Mouse (Mus musculus): ENCODE measurements around the gene Snrpe. TPM values are rescaled to one million over a fixed set of nuclear protein-coding genes. Genes with fewer than 3 reads are reported as not detected.

The Snrpe gene
- polyA plus RNA-seq, 1 experiment, result 14.8 TPM

DNA sequence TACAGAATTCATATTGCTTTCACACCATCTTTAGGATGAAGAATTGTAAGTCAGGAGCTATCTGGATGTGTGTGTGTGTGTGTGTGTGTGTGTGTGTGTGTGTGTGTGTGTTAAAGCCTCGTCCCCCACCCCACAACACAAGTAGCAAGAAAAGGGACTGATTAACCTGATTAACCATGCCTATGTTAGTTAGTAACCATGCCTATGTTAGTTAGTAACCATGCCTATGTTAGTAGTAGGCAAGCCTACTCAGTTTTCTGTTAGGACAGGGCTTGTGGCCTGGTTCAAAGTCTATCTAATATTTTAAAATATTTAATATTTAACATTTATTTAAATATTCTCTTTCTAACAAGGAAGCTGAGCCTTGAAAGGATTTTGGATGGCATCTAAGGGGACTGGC lies 1.3 kb upstream of the Snrpe start:
- TF ChIP-seq POLR2A (IDR thresholded peaks at IDR 0.05; ENCODE audit: low read depth, low read length) (no peak), CTCF (IDR thresholded peaks at IDR 0.05; ENCODE audit: extremely low read depth, insufficient read depth, insufficient read length, insufficient replicate concordance) (no peak)
- no peak overlapping the region for H3K27ac ChIP-seq (ENCODE audit: insufficient read depth, low read length)
- H3K27me3 ChIP-seq (ENCODE audit: control insufficient read depth, insufficient read depth, low read length), result no peaks in the 10 kb centered on the region
- H3K4me1 ChIP-seq (ENCODE audit: control insufficient read depth, insufficient read depth, insufficient read length), result no peaks in the 10 kb centered on the region
- no peak for DNase-seq (ENCODE audit: low read depth in 1 of 2, low spot score in 2 of 2)
- peaks cover 8% of the 10 kb centered on the region for H3K36me3 ChIP-seq (ENCODE audit: control insufficient read depth, insufficient read depth, low read length)
- H3K4me3 ChIP-seq (ENCODE audit: extremely low read depth, insufficient read depth, insufficient read length), result no peak overlapping the region
- 100% methylated on average over 1 of the region's 1 CpGs for WGBS

DNA sequence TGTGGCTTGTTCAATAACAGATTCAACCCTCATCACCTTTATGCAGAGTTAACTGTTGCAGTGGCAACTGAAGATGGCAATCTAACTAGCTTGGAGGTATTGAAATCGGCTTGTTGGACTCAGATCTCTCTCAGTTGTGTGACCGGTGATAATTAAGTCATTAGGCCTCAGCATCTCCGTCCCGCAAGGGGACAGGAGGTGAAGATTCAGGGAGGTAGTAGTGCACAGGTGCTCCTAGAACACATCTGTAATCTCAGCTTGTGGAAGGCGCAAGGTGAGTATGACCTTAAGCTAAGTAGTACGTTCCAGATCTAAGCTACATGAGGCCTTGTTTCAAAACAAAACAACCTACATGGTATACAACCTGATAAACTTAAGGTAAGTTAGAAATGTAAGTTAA lies 510 bp upstream of the Snrpe start:
- 61% methylated on average over 6 of the region's 6 CpGs for WGBS
- no peak for DNase-seq (ENCODE audit: low read depth in 1 of 2, low spot score in 2 of 2)
- Histone ChIP-seq H3K4me1 (ENCODE audit: control insufficient read depth, insufficient read depth, insufficient read length) (no peaks in the 10 kb centered on the region), H3K4me3 (ENCODE audit: extremely low read depth, insufficient read depth, insufficient read length) (no peak overlapping the region), H3K27me3 (ENCODE audit: control insufficient read depth, insufficient read depth, low read length) (no peaks in the 10 kb centered on the region), H3K36me3 (ENCODE audit: control insufficient read depth, insufficient read depth, low read length) (peaks cover 12% of the 10 kb centered on the region), H3K27ac (ENCODE audit: insufficient read depth, low read length) (no peak overlapping the region)
- no peak for TF ChIP-seq POLR2A (IDR thresholded peaks at IDR 0.05; ENCODE audit: low read depth, low read length)
- no peak for TF ChIP-seq CTCF (IDR thresholded peaks at IDR 0.05; ENCODE audit: extremely low read depth, insufficient read depth, insufficient read length, insufficient replicate concordance)

DNA sequence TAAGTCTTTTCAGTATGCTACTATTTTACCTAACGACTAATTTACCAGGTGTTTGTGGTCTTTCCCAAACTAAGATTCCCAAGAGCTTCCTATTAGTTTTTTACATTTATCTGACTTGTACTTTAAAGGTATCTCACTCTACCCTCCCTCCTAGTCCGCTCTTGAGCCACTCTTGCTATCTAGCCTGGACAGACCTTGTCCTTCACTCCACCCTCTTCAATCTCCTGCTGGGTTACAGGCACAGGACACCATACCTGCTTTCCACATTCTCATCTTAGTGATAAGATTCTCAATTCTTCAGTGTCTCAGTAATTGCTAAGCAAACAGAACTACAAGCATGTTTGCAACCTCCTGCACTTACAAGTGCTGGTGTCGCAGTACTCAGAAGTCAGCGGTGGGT lies 6.9 kb downstream of the Snrpe start:
- DNase-seq (ENCODE audit: low read depth in 1 of 2, low spot score in 2 of 2), result no peak
- peaks cover 40% of the 10 kb centered on the region for H3K36me3 ChIP-seq (ENCODE audit: control insufficient read depth, insufficient read depth, low read length)
- WGBS, result 94% methylated on average over 4 of the region's 4 CpGs
- TF ChIP-seq CTCF (IDR thresholded peaks at IDR 0.05; ENCODE audit: extremely low read depth, insufficient read depth, insufficient read length, insufficient replicate concordance), result no peak
- no peak for TF ChIP-seq POLR2A (IDR thresholded peaks at IDR 0.05; ENCODE audit: low read depth, low read length)
- no peak overlapping the region for H3K4me3 ChIP-seq (ENCODE audit: extremely low read depth, insufficient read depth, insufficient read length)
- H3K4me1 ChIP-seq (ENCODE audit: control insufficient read depth, insufficient read depth, insufficient read length), result no peaks in the 10 kb centered on the region
- H3K27ac ChIP-seq (ENCODE audit: insufficient read depth, low read length), result no peak overlapping the region
- H3K27me3 ChIP-seq (ENCODE audit: control insufficient read depth, insufficient read depth, low read length), result no peaks in the 10 kb centered on the region

DNA sequence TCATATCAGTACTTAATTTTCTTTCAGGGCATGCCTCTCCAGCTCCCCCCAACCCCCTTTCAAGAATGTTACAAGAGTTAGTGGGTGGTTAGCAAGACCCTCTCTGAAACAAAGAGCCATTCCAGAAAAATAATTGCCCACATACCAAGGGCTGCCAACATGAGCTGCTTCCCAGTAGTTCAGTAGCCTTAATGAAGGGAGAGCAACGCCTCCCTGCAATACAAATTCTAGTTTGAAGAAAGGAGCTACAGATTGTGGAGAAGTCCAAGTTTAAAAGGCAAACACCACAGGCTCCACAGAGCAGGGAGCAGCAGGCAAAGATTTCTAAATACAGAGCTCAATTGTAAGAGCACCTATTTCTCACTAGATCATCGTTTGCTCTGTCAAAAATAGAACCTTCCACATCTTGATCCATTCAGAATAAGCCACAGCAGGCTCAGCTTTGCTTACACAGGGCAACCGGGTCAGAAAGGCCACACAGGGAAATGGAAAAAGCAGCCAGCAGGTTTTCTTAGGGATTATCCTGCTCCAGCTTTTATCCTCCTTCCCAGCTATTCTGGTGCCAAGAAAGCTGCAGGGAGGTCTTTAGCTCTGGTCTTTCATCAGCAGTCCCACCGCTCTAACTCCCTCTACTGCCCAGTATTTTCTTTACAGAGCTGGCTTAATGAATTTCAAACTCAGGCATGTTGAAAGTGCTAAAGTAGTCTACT lies 13.6 kb downstream of the Snrpe start:
- Histone ChIP-seq H3K4me3 (ENCODE audit: extremely low read depth, insufficient read depth, insufficient read length) (no peak overlapping the region), H3K36me3 (ENCODE audit: control insufficient read depth, insufficient read depth, low read length) (no peaks in the 10 kb centered on the region), H3K4me1 (ENCODE audit: control insufficient read depth, insufficient read depth, insufficient read length) (no peaks in the 10 kb centered on the region), H3K27me3 (ENCODE audit: control insufficient read depth, insufficient read depth, low read length) (no peaks in the 10 kb centered on the region), H3K27ac (ENCODE audit: insufficient read depth, low read length) (no peak overlapping the region)
- WGBS, result 51% methylated on average over 4 of the region's 4 CpGs
- no peak for DNase-seq (ENCODE audit: low read depth in 1 of 2, low spot score in 2 of 2)
- no peak for TF ChIP-seq CTCF (IDR thresholded peaks at IDR 0.05; ENCODE audit: extremely low read depth, insufficient read depth, insufficient read length, insufficient replicate concordance)
- no peak for TF ChIP-seq POLR2A (IDR thresholded peaks at IDR 0.05; ENCODE audit: low read depth, low read length)

DNA sequence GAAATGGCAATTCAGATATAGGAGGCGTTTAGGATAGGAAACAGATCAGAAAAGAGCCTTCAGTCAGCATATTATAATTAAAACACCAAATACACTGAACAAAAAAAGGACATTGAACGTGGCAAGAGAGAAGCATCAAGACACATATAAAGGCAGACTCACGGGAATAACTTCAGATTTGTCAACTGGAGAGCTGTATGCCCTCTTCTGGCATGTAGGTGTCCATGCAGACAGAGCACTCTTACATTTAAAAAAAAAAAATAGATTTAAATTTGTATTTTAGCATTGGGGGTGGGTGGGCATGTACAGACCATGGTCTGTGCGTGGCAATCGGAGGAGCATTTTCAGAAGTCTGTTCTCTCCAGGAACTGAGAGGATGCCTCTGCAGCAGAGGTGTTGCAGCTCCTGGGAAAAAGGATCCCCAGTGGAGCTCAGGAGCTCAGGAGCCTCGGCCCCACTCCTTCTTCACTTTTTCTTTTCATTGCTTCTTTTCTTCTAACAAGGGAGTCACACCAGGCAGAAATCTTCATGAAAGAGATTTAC lies 24.0 kb downstream of the Snrpe start:
- DNase-seq (ENCODE audit: low read depth in 1 of 2, low spot score in 2 of 2), result no peak
- no peak overlapping the region for H3K27ac ChIP-seq (ENCODE audit: insufficient read depth, low read length)
- no peaks in the 10 kb centered on the region for H3K27me3 ChIP-seq (ENCODE audit: control insufficient read depth, insufficient read depth, low read length)
- TF ChIP-seq POLR2A (IDR thresholded peaks at IDR 0.05; ENCODE audit: low read depth, low read length), result no peak
- TF ChIP-seq CTCF (IDR thresholded peaks at IDR 0.05; ENCODE audit: extremely low read depth, insufficient read depth, insufficient read length, insufficient replicate concordance), result no peak
- no peak overlapping the region for H3K4me3 ChIP-seq (ENCODE audit: extremely low read depth, insufficient read depth, insufficient read length)
- H3K4me1 ChIP-seq (ENCODE audit: control insufficient read depth, insufficient read depth, insufficient read length), result no peaks in the 10 kb centered on the region
- 84% methylated on average over 6 of the region's 6 CpGs for WGBS
- H3K36me3 ChIP-seq (ENCODE audit: control insufficient read depth, insufficient read depth, low read length), result no peaks in the 10 kb centered on the region

DNA sequence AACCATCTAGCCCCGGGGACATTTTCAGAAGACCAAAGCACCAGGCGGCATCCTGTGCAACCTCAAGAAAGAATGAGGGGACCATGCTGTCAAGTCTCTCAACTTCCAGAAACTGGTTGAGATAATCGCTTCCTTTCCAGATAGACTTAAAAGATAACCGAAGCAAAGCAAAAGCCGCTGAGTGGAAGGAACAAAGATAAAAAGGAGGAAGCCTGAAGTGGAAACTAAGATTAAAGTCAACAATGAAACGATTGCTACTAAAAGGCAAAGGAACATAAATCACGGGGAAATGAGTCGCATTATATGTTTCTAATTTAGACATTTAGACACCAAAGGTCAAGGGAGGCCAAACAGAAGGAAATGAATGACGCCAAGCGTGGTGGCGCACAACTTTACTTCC lies 38.8 kb downstream of the Snrpe start:
- Histone ChIP-seq H3K36me3 (ENCODE audit: control insufficient read depth, insufficient read depth, low read length) (no peaks in the 10 kb centered on the region), H3K4me3 (ENCODE audit: extremely low read depth, insufficient read depth, insufficient read length) (no peak overlapping the region), H3K27ac (ENCODE audit: insufficient read depth, low read length) (no peak overlapping the region), H3K27me3 (ENCODE audit: control insufficient read depth, insufficient read depth, low read length) (no peaks in the 10 kb centered on the region), H3K4me1 (ENCODE audit: control insufficient read depth, insufficient read depth, insufficient read length) (no peaks in the 10 kb centered on the region; the same call in 1 of the 2 replicates)
- DNase-seq (ENCODE audit: low read depth in 1 of 2, low spot score in 2 of 2), result no peak
- WGBS, result 22% methylated on average over 11 of the region's 11 CpGs
- no peak for TF ChIP-seq CTCF (IDR thresholded peaks at IDR 0.05; ENCODE audit: extremely low read depth, insufficient read depth, insufficient read length, insufficient replicate concordance)
- TF ChIP-seq POLR2A (IDR thresholded peaks at IDR 0.05; ENCODE audit: low read depth, low read length), result no peak

Other genes with a start within 250 kb of the Snrpe start
- 0.20 and 0.22 TPM in 2 replicates for gene Etnk2, start 246.7 kb downstream of the Snrpe start, polyA plus RNA-seq (2012; rRNA removed)
- gene Sox13, start 185.9 kb downstream of the Snrpe start, polyA plus RNA-seq (2012; rRNA removed), result 12.4 and 13.6 TPM in 2 replicates
- gene Zbed6, start 50.6 kb upstream of the Snrpe start, polyA plus RNA-seq (2012; rRNA removed), result 1.2 and 1.7 TPM in 2 replicates
- 1.4 and 1.6 TPM in 2 replicates for gene Gm38394, start 51.0 kb upstream of the Snrpe start, polyA plus RNA-seq (2012; rRNA removed)
- gene Lax1, start 79.8 kb upstream of the Snrpe start, polyA plus RNA-seq (2012; rRNA removed), result 35.4 and 39.2 TPM in 2 replicates
- gene Atp2b4, start 190.8 kb upstream of the Snrpe start, polyA plus RNA-seq (2012; rRNA removed), result 7.1 and 8.0 TPM in 2 replicates

Data from spleen, adult 2 months (tissue).